Mouse (Mus musculus) hindbrain, embryonic 12.5 days (tissue): Measurements from ENCODE around the gene Ppp1r11. TPM values are rescaled to one million over a fixed set of nuclear protein-coding genes. Genes with fewer than 3 reads are reported as not detected.
"Not testable (repeated sequence)": the region's sequence is repeated elsewhere in the genome, so short reads cannot be mapped to it uniquely, and the experiment has no call there.

Experiments used
- ATAC-seq: fragments of 200-750 bp; cut with Nextera tagmentation; 2 replicates; pipeline ENCODE4 v1.8.0; 2017; ENCODE audit warnings: moderate TSS enrichment; ENCODE audit not compliant: low FRiP score
- H3K27ac ChIP-seq: fragments of 300-500 bp; sonication (generic); 2 replicates; pipeline ENCODE4 v1.5.1; 2016; ENCODE audit warnings: mild to moderate bottlenecking
- H3K27me3 ChIP-seq: fragments of 300-500 bp; sonication (generic); 2 replicates; pipeline ENCODE4 v1.6.1; 2016; ENCODE audit warnings: mild to moderate bottlenecking
- H3K36me3 ChIP-seq: fragments of 300-500 bp; sonication (generic); 2 replicates; pipeline ENCODE4 v1.6.1; 2016; ENCODE audit warnings: mild to moderate bottlenecking
- H3K4me1 ChIP-seq: fragments of 300-500 bp; sonication (generic); 2 replicates; pipeline ENCODE4 v1.6.1; 2016
- H3K4me2 ChIP-seq: fragments of 300-500 bp; sonication (generic); replicated peaks from 2 replicates; pipeline ENCODE4 v1.6.1; 2016; ENCODE audit warnings: mild to moderate bottlenecking
- H3K4me3 ChIP-seq: fragments of 300-500 bp; sonication (generic); 2 replicates; pipeline ENCODE4 v1.5.1; 2016; ENCODE audit warnings: mild to moderate bottlenecking
- H3K9ac ChIP-seq: fragments of 300-500 bp; sonication (generic); 2 replicates; pipeline ENCODE4 v1.6.1; 2016; ENCODE audit warnings: mild to moderate bottlenecking, moderate library complexity
- H3K9me3 ChIP-seq: fragments of 300-500 bp; sonication (generic); replicated peaks from 2 replicates; pipeline ENCODE4 v1.6.1; 2016; ENCODE audit warnings: mild to moderate bottlenecking
- WGBS: fragments of 180-500 bp; shearing (Covaris S2); methylation state at CpG from one replicate; pipeline ENCODE4 v1.1.7; 2016; 5-methylcytosine and 5-hydroxymethylcytosine counted together
- polyA plus RNA-seq: library from polyadenylated mRNA; unstranded; fragments of >200 nt; fragmentation: Nextera tagmentation; extraction: Ambion mirVana; gene quantifications from 2 replicates; pipeline ENCODE4 v1.2.1, GENCODE M21; 2016

Gene Ppp1r11
- polyA plus RNA-seq = 131 and 137 TPM in 2 replicates

DNA sequence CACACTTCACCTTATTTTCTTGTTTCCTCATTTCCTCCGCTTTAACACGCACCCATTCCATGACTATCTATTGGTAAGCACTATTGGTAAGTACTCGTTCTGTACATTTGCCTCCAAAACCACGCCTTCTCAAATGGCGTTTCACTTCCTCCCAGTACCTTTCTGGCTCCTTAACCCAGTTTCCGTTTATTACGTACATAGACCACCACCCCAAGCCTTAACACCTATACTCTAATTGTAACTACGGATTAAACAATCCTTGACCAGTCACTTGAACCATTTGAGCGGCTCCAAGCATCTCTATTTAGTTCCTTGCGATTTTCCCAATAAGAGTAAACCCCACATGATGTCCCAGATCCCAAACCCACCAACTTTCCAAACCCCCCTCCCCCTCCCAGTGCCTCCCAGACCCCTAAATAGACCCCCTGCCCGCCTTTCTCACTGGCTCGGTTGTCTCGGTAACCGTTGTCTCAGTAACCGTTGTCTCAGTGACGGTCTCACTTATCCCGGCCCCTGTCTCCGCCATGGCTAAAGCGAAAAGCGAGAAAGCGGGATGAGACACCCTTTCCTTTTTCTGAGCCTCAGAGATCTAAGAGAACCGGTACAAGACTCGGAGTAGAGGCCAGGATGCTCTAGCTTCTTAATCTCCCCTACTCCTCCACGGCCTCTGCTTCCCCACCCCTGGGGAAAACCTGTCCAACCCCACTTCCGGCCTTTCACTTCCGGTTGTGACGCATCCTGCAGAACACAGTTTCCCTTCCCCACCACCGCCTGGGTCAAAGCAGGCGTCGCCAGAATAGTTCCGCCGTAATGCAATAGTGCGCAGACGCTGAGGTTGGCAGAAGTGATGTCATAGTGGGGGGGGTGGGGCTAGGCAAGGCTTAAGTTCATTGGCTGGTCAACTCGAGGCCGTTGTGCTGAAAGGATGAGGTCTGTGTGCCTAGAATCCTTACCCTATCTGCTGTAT, at the start of gene Ppp1r11:
Ppp1r11 (minus strand) TSS at position 761 of the 967 bp plus-strand sequence.
- Histone ChIP-seq H3K27ac (peak within 1 kb of the TSS; percentile 88), H3K36me3 (peaks cover 16% of the 10 kb centered on the region), H3K4me3 (peak within 1 kb of the TSS; percentile 60), H3K9ac (peak within 1 kb of the TSS; percentile 74), H3K27me3 (peaks cover 2% of the 10 kb centered on the region; the same call in 1 of the 2 replicates), H3K4me1 (peaks cover 14% of the 10 kb centered on the region), H3K4me2 (peak within 1 kb of the TSS; percentile 74), H3K9me3 (no peaks in the 10 kb centered on the region)
- ATAC-seq = peak; percentile 95
- 2% methylated on average over 36 of the region's 36 CpGs for WGBS

- peak within 1 kb of the TSS; percentile 56 for H3K4me2 ChIP-seq
- H3K36me3 ChIP-seq = peaks cover 13% of the 10 kb centered on the region
- peak within 1 kb of the TSS; percentile 92; the same call in 1 of the 2 replicates for H3K9ac ChIP-seq
- ATAC-seq = no peak
- peak within 1 kb of the TSS; percentile 60 for H3K4me3 ChIP-seq
- no peaks in the 10 kb centered on the region for H3K9me3 ChIP-seq
- H3K4me1 ChIP-seq = peaks cover 6% of the 10 kb centered on the region; the same call in 1 of the 2 replicates
- WGBS = 97% methylated on average over 7 of the region's 7 CpGs
- peak within 1 kb of the TSS; percentile 95 for H3K27ac ChIP-seq
- no peaks in the 10 kb centered on the region for H3K27me3 ChIP-seq
These were observed 49.3 kb upstream of the Ppp1r11 start, which contains the start of gene Zfp57 for GRCm38 (mm10) chr17:37000863-37001262. Gene Zfp57, plus strand, starts transcription at chr17:37001163.

DNA sequence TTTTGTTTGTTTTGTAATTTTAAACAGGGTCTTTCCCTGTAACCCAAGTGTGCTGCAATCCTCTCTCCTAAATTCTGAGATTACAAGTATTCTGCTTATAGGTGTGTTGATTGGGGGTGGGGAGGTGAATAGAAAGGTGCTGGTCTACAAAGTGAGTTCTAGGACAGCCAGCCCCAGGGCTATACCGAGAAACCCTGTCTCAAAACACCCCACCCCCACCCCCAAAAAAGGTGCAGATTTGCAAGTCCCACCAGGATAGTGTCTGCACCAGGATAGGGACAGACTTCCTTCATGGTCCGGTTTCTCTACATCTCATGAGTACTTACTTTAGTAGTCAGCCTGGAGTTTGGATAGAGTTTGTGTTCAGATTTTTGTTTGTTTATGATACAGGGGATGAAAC, 46.9 kb upstream of the Ppp1r11 start:
- Histone ChIP-seq H3K4me3 (no peak overlapping the region), H3K9me3 (no peaks in the 10 kb centered on the region), H3K4me1 (no peaks in the 10 kb centered on the region), H3K27ac (no peak overlapping the region), H3K4me2 (no peak overlapping the region), H3K27me3 (no peaks in the 10 kb centered on the region), H3K36me3 (no peaks in the 10 kb centered on the region), H3K9ac (no peak overlapping the region)
- ATAC-seq = no peak
- 84% methylated on average over 2 of the region's 2 CpGs for WGBS

DNA sequence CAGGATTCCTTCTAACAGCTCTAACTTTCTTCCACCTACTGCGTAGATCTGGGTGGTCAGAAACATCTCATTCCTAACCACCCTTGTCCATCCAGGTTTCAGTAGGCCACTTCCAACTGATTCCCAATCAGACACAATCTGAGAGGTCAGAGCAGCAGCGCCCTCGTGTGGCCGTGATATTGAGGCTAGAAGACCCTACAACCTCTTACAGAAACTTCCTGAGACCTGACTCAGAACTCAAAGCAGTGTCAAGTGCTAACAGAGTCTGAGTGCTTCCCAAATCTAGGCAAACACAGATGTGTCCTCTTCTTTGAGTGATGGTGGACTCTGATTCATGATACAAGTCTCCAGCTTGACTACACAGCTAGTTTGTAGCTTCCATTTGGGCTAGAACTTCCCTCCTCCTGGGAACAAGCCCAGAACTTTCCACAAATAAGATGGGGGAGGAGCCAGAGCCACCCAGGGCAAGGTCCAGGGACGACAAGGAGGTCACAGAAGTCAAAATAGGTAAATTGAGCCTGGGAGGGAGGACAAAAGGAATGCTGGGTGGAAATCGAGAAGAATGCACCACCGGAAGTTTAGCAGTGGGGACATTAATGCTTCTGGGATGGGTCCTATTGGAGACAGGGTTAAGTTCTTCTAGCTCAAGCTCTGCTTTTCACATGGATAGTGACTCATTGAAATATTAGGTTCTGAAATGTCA, 45.6 kb upstream of the Ppp1r11 start:
- H3K4me3 ChIP-seq = no peak overlapping the region
- H3K36me3 ChIP-seq = no peaks in the 10 kb centered on the region
- no peak overlapping the region for H3K27ac ChIP-seq
- no peak overlapping the region for H3K4me2 ChIP-seq
- WGBS = 27% methylated on average over 7 of the region's 7 CpGs
- H3K9ac ChIP-seq = no peak overlapping the region
- H3K9me3 ChIP-seq = no peaks in the 10 kb centered on the region
- no peaks in the 10 kb centered on the region for H3K4me1 ChIP-seq
- no peaks in the 10 kb centered on the region for H3K27me3 ChIP-seq
- no peak for ATAC-seq

GRCm38 (mm10) chr17:36995448-36995847, 43.9 kb upstream of the Ppp1r11 start:
- Histone ChIP-seq H3K36me3 (no peaks in the 10 kb centered on the region), H3K4me3 (no peak overlapping the region), H3K27me3 (no peaks in the 10 kb centered on the region), H3K4me2 (no peak overlapping the region), H3K9me3 (no peaks in the 10 kb centered on the region), H3K4me1 (no peaks in the 10 kb centered on the region), H3K27ac (no peak overlapping the region), H3K9ac (no peak overlapping the region)
- 64% methylated on average over 3 of the region's 3 CpGs for WGBS
- no peak for ATAC-seq

DNA sequence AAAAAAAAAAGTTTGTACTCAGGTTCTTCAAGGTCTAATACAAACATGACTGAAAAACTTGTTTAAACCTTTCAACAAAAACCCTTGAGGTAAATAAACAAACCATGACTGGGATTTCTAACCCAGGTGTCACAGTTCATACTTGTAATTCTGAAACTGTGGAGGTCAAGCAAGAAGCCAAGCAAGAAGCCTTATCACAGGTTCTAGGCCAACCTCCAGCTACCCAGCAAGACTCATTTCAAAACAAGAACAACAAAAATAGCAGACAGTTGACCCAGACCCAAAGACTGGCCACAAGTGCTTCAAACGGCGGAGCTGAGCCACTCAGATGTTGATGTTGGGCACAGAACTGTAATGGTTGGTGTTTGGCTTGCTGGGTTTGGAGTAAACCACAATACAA, 43.0 kb upstream of the Ppp1r11 start:
- 81% methylated on average over 2 of the region's 2 CpGs for WGBS
- peaks cover 2% of the 10 kb centered on the region for H3K27me3 ChIP-seq
- H3K4me2 ChIP-seq = no peak overlapping the region
- ATAC-seq = no peak
- no peak overlapping the region for H3K4me3 ChIP-seq
- H3K36me3 ChIP-seq = no peaks in the 10 kb centered on the region
- no peak overlapping the region for H3K9ac ChIP-seq
- no peak overlapping the region for H3K27ac ChIP-seq
- no peaks in the 10 kb centered on the region for H3K4me1 ChIP-seq
- H3K9me3 ChIP-seq = no peaks in the 10 kb centered on the region

- no peak for ATAC-seq
- peaks cover 9% of the 10 kb centered on the region for H3K27me3 ChIP-seq
- 85% methylated on average over 4 of the region's 4 CpGs for WGBS
- H3K9me3 ChIP-seq = no peaks in the 10 kb centered on the region
- H3K27ac ChIP-seq = no peak overlapping the region
- H3K4me2 ChIP-seq = no peak overlapping the region
- H3K36me3 ChIP-seq = no peaks in the 10 kb centered on the region
- no peaks in the 10 kb centered on the region for H3K4me1 ChIP-seq
- H3K9ac ChIP-seq = no peak overlapping the region
- H3K4me3 ChIP-seq = no peak overlapping the region
These were observed 42.3 kb upstream of the Ppp1r11 start for GRCm38 (mm10) chr17:36993770-36994325.

DNA sequence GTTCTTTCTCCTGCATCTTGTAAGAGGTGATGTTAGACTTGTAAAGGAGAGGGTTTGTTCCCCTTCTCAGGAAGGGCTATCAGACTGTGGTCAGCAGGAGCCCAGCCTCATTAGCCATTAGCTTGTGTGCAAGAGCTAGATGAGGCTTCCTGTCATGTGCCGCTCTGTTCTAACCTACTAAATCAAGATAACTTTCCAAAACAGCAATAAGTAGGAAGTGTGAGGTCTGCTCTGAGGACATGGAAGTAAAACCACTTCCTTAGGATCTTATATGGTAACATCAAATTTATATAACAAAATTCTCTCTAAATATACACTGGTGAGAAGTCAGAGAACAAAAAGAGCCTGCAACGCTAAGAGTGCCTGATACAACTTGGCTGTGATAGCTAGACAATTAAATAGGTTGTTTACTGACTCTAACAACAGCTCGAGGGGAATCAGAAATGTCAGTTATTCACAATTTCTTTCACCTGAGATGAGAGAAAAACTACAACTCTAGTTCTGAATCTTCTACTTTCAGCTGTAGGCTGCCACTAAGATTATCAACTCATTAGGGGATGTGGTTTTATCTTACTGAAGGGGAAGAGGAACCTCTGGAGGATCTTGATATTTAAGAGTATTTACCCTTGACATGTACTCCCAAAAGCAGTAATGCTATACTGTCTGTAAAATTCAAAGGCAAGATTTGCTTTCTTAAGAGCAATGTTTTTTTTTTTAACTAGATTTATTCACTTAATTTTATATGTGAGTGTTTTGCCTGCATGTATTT, 41.0 kb upstream of the Ppp1r11 start:
- H3K36me3 ChIP-seq = no peaks in the 10 kb centered on the region
- peaks cover 22% of the 10 kb centered on the region for H3K27me3 ChIP-seq
- 83% methylated on average over 3 of the region's 3 CpGs for WGBS
- no peak for ATAC-seq
- no peak overlapping the region for H3K9ac ChIP-seq
- H3K9me3 ChIP-seq = no peaks in the 10 kb centered on the region
- no peak overlapping the region for H3K4me3 ChIP-seq
- H3K4me2 ChIP-seq = no peak overlapping the region
- no peaks in the 10 kb centered on the region for H3K4me1 ChIP-seq
- H3K27ac ChIP-seq = no peak overlapping the region

- WGBS = 85% methylated on average over 6 of the region's 6 CpGs
- not testable (repeated sequence) for ATAC-seq, H3K4me3 ChIP-seq
These were observed 39.1 kb upstream of the Ppp1r11 start for GRCm38 (mm10) chr17:36990630-36991029.

DNA sequence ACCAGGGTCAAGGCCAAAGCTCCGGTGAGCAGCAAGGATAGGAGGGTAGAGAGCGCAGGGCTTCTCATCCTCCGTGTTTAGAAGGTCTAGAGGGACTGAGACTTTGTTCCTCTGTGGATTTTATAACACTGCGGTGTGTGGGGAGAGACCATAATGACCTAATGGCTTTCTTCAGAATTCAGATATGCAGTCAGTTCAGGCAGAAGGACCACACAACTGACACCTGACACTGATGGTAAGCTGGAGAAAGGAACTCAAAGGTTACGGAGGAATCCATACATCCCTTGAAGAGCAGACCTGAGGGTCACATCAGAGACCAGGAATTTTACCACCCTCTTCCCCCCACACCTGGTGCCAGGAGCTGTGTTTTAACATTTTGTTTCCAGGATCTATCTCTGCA, 37.9 kb upstream of the Ppp1r11 start, which contains the start of gene H2-M5:
H2-M5 (minus strand) TSS at position 101 of the 400 bp plus-strand sequence.
- Histone ChIP-seq H3K9ac (0 out of 2 replicates have a peak within 1 kb of the TSS, but pooled peaks have one; percentile 32), H3K4me1 (no peaks in the 10 kb centered on the region), H3K4me2 (peak within 1 kb of the TSS; percentile 9; the same call in 1 of the 2 replicates), H3K4me3 (0 out of 2 replicates have a peak within 1 kb of the TSS, but pooled peaks have one; percentile 13), H3K9me3 (no peaks in the 10 kb centered on the region), H3K27ac (no peak within 1 kb of the TSS), H3K27me3 (peaks cover 30% of the 10 kb centered on the region), H3K36me3 (no peaks in the 10 kb centered on the region)
- no peak for ATAC-seq
- WGBS = 24% methylated on average over 5 of the region's 5 CpGs

More at GRCm38 (mm10) chr17:36990630-36991029, 39.1 kb upstream of the Ppp1r11 start:
- H3K9ac ChIP-seq, H3K36me3 ChIP-seq, H3K4me1 ChIP-seq, H3K4me2 ChIP-seq, H3K27ac ChIP-seq, H3K9me3 ChIP-seq: not testable (repeated sequence)
- peaks cover 30% of the 10 kb centered on the region for H3K27me3 ChIP-seq

- Histone ChIP-seq H3K36me3 (no peaks in the 10 kb centered on the region), H3K27me3 (peaks cover 30% of the 10 kb centered on the region), H3K4me3 (0 out of 2 replicates have a peak overlapping the region, but pooled peaks have one; percentile 13), H3K4me2 (peak overlapping the region; percentile 9; the same call in 1 of the 2 replicates), H3K9me3 (no peaks in the 10 kb centered on the region), H3K9ac (0 out of 2 replicates have a peak overlapping the region, but pooled peaks have one; percentile 32), H3K27ac (no peak overlapping the region), H3K4me1 (no peaks in the 10 kb centered on the region)
- ATAC-seq = no peak
- WGBS = 8% methylated on average over 24 of the region's 24 CpGs
These were observed 36.9 kb upstream of the Ppp1r11 start for GRCm38 (mm10) chr17:36988475-36988874.
